Mouse (Mus musculus) embryo, embryonic 9.5 days (tissue): ENCODE results near the gene Cnksr3.

Experiments used
- DNase-seq: peaks from one replicate; pipeline ENCODE4 v3.0.0-alpha.2; 2017; ENCODE audit errors: extremely low spot score

The Cnksr3 gene

GRCm38 (mm10) chr10:7149671-7150595, 62.1 kb downstream of the Cnksr3 start:
- no peak for DNase-seq

GRCm38 (mm10) chr10:7145614-7146013, 66.4 kb downstream of the Cnksr3 start:
- DNase-seq: no peak

DNA sequence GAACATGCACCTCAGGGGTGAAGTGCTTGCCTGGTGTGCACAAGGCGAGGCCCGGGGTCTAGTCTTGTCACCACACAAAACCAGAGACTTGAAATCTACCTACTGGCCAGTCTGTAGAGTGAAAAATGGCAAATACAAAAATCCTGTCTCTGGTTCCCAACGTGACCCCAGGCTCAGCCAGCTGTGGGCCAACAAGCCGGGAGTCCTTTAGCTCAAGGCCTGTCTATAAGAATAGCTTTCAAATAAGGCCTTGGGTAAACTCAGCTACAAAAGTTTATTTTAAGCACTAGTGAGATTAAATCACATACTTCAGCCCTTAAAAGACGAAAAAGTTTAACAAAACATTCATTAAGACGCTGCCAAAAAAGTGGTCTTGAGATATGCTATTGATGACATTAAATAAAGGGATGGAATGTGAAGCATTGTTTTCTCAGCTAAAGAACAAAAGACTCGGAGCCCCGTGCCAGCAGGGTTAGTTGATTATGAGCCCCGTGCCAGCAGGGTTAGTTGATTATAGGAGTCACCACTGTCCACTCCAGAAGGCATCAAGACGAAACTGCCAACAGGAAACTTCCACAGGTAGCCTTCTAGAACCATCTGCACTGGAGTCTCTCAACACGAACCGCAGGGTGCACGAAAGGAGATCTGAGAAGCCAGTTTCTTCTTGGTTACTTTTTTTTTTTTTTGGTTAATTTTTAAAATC, 67.8 kb downstream of the Cnksr3 start:
- no peak for DNase-seq

DNA sequence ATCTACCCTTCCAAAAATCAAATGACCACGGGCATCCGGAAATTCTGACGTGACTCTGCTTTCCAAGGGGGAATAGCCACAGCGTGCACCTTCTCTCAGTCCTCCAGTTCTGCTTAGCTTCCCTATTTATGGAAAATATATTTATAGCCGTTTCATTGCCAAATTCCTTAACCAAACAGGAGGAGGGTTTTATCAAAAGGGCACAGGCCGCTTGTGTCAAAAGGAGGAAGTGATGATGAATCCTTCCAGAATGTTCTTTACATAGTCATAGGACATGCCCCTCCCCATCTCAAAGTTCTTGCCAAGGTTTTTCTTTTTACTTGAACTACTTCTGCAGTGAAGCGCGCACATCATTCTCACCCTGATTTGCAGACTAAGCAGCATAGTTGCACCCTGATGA, 69.8 kb downstream of the Cnksr3 start:
- DNase-seq: no peak

DNA sequence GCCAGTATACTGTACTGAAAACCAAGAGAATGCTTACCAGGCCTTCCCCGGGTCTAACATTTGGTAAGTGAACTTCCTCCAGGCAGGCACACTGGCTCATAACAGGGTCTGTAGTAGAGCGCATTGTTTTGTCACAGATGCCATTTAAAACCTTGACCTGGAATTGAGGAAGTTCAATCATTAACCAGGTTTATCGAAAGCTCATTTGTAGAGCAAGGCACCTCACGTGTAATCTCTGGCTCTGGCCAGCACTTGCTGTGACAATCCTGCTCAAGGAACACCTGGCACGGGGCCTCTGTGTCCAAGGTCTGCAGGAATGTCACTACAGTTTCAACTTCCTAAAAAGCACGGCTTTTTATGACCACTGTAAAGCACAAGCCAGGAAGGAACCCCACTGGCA, 71.8 kb downstream of the Cnksr3 start:
- no peak for DNase-seq

DNA sequence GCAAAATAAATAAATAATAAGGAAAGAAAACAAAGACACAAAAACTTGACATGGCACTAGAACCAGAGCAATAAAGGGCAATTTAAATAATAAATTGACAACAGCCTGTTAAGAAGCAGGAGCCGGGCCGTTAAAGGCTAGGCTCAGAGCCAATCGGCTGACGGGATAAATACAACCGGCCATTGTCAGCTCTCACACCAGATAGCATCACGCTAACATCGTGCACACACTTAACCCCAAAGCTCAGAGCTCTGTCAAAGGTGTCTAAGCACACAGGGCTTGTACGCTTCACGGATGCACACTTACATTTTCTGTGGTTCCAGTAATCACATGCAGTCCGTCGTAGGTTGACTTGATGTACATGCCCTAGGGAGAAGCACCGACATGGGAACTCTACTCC, 74.0 kb downstream of the Cnksr3 start:
- DNase-seq: no peak

GRCm38 (mm10) chr10:7135751-7136150, 76.3 kb downstream of the Cnksr3 start:
- no peak for DNase-seq

- no peak for DNase-seq
These were observed 79.0 kb downstream of the Cnksr3 start for GRCm38 (mm10) chr10:7133005-7133404.

- no peak for DNase-seq
These were observed 80.6 kb downstream of the Cnksr3 start for GRCm38 (mm10) chr10:7131441-7131840.

DNA sequence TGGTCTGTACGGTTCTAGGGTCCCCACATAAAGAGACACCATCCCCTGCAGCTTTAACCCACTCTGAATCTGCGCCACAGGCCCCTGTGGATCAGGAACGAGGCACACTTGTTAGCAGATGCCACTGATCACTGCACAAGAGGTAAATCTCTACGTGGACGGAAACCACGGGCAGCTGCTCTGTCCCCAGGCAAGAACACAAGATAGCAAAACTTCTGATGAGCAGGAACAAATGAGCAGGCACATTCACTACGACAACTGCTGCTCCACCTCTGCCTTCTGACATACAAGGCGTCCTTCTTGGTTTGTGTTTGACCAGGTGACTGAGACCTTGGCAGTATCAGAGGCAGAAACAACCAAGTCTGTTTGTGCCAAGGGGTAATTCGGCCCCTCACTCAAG, 84.2 kb downstream of the Cnksr3 start:
- no peak for DNase-seq

GRCm38 (mm10) chr10:7126882-7127281, 85.2 kb downstream of the Cnksr3 start:
- no peak for DNase-seq

DNA sequence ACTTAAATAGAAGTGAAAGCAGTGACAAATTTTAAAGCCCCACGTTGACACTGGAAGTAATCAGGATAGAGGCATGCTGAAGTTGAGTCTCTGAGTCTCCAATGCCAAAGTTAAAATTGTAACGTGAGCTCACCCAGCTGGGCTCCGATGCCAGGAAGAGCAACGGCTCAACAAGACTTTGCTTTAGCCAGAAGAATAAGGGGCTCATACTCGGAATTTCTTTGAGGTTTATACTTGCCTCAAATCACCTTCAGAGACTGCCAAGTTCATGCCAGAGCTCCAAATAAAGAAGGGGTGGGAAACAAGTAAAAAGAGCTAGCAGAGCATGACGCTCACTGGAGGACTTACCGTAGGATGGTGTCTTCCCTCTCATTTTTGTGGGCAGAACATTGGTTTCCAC, 85.8 kb downstream of the Cnksr3 start:
- DNase-seq: no peak

GRCm38 (mm10) chr10:7124993-7125392, 87.0 kb downstream of the Cnksr3 start:
- DNase-seq: no peak

- no peak for DNase-seq
These were observed 89.7 kb downstream of the Cnksr3 start for GRCm38 (mm10) chr10:7122294-7122693.

DNA sequence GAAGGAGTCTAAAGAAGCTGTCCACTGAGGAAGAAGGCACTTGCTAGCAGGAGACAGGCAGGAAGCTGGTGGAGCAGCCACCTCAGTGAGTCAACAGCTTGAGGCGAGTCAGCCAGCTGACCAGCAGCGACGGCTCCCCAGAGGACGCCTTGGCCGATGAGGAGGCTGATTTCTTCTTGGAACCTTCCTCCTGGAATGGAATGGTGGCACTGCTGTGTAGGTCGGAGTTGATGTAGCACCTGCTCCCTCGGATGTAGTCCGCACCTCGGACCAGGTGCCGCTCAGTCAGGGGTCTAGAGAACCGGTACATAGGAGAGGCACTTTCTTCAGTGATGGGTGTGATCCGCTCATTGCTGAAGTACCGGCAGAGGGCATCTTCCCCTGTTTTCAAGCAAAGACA, 91.8 kb downstream of the Cnksr3 start:
- DNase-seq: no peak

- DNase-seq: no peak
These were observed 93.6 kb downstream of the Cnksr3 start for GRCm38 (mm10) chr10:7118258-7119077.

- peak; percentile 35 for DNase-seq
These were observed 94.3 kb downstream of the Cnksr3 start for GRCm38 (mm10) chr10:7117785-7118184.

GRCm38 (mm10) chr10:7114796-7115195, 97.2 kb downstream of the Cnksr3 start:
- no peak for DNase-seq

DNA sequence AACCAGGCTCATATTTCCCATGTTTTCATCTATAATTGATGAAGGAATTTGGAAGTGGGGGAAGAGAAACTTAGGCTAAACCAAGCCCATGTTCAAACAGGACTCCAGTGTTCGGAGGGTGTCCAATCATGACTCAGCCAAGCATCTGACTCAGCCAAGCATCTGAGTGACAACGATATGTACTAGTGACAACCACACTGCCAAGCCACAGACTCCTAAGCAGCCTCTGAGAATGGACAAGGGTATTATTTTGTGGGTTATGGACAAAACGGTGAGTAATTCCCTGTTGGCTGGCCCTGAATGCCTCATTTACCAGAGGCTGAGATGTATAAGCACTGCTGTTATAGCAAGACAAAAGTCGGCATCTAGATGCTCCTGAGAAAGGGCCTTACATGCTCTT, 98.3 kb downstream of the Cnksr3 start:
- DNase-seq: no peak

- DNase-seq: no peak
These were observed 98.9 kb downstream of the Cnksr3 start for GRCm38 (mm10) chr10:7113144-7113543.

DNA sequence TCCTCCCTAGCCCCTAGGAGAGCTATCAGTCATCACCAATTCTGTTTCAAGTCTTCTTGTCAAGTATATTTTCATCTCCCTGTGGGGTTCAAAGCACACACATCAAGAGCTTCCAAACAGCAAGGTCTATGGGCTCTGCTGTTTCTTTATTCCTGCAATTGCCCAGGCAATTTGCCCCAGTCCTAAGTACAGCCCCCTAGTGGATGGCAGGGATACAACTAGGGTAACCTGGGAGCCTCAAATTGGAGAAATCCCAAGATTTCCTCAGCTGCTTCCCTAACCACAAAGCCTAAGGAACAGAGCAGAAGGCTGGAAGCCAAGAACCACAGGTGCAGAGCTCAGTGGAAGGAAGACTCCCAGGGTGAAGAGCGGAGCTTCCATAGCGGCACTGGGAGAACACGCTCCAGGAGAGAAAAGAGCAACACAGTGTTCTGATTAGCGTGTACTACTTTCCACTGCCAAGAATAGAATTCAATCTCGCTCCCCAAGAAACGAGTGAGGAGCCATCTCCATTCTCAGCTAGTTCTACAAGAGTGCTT, 100.5 kb downstream of the Cnksr3 start:
- no peak for DNase-seq

GRCm38 (mm10) chr10:7103872-7104271, 108.2 kb downstream of the Cnksr3 start:
- no peak for DNase-seq
